Mouse (Mus musculus) stomach, postnatal 0 days (tissue): ENCODE results near the gene Nup54.

Source experiments
- CTCF ChIP-seq: IDR thresholded peaks from 2 replicates; pipeline ENCODE4 v1.5.1; 2016; ENCODE audit warnings: antibody characterized with exemption, low read depth, mild to moderate bottlenecking, moderate library complexity
- EP300 ChIP-seq: optimal IDR thresholded peaks from 2 replicates; pipeline ENCODE3; 2016; ENCODE audit warnings: antibody characterized with exemption

DNA sequence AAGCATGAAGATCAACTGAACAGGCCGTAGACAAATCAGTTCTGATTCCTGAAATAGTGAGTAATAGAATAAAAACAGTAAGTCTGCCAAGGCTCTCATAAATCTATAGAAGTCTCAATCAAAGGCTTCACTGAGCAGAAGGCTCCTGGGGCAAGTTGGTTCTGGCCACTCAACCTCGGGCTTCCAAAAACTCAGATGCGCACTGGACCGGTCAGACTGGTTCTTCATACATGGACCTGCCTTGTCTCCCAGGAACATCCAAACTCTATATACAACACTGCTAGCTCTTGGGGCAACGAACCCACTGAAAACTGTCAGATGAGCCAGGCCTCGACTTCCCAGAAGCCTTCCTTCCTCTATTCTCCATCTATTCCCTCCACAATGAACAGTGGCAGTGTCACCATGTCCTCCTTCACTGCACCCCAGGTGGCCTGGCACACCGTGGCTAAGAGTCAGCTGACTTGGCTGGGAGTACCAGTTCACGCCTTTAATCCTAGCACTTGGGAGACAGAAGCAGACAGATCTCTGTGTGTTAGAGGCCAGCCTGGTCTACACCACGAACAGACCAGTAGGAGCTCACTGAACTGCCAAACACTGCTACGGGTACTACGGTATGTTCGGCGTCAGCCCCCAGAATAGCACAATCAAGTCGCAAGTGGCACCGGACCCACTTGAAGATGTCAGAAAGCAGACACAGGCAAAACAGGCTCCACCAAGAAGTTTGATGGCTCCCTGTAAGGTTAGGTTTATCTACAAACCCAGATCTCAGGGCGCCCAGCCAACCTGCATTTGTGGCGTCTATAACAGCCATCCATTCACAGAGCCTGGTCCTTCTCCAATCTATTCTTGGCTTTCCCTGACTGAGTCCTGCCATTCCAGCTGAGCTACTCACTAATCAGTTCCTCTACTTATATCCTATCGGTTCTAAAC is 34.4 kb upstream of the Nup54 start:
- no peak for TF ChIP-seq CTCF
- TF ChIP-seq EP300: peak; percentile 29
